Mouse (Mus musculus): ENCODE data around the gene Sptssa. TPM values are rescaled to one million over a fixed set of nuclear protein-coding genes. Genes with fewer than 3 reads are reported as not detected.
"Not testable (repeated sequence)": the region's sequence is repeated elsewhere in the genome, so short reads cannot be mapped to it uniquely, and the experiment has no call there.

Sptssa gene
- 10 to 100 TPM; 25.5 to 30.0 TPM for total RNA-seq (2021)

DNA sequence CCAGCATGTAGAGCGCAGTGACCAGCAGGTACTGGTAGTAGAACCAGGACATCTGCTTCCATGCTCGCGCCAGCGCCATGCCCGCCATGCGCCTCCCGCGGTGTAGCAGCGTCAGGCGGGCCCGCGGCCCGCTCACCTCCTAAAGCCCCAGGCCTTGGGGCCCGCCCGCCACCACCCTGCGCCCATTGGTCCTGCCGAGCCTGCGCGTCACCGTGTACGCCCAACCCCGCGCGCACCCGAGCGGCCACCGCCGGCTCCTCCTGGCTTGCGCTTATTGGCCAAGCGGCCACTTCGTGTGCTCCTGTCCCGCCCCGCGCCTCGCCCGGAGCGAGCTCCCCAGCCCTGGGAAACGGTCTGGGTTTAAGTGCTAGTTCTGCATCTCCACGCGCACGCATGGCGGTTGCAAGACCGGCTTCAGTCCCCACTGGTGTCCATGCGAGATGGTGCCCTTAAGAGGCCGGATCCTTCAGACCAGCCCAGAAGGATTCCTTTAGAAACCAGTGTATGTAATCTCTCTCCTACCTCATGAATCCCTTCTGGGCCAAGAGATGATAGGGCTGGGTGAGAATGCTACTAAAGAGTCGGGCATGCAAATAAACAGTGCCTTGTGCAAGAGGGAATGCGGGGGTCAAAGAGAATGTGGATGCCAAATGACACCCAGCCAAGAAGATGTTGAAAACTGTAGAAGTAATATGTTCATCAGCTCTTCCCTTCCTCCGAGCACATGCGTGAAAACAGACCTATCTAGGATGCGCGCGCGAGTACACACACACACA is at the start of gene Sptssa:
Gene Sptssa, minus strand, starts transcription at position 178 of the 776 bp plus-strand sequence.
- DNase-seq (ENCODE audit: extremely low spot score in 1 of 2, low spot score in 1 of 2) = peak; percentile 86 to 91

GRCm38 (mm10) chr12:54699394-54699793 is 43.0 kb upstream of the Sptssa start:
- DNase-seq (ENCODE audit: extremely low spot score in 1 of 2, low spot score in 1 of 2) = no peak

DNA sequence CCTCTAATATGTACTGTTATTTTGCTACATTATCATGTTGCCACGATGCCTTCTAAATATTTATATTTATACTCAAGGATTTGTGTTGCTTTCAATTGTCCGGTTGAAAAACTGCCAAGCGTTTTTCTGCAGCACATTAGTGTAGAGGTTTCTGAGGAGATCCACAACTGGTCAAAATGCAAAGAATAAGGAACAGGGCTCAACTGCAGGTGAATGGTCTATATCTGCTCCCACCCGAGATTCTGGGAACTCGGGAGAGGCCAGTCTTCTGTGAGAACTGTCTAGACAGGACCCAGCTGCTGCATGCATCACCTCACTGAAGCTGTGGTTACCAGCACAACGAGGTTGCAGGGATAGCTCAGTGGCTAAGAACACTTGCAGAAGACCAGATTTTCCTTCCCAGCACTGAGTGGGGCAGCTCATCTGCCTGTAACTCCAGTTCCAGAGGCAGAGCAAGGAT is 41.4 kb upstream of the Sptssa start:
- DNase-seq (ENCODE audit: extremely low spot score in 1 of 2, low spot score in 1 of 2) = no peak

DNA sequence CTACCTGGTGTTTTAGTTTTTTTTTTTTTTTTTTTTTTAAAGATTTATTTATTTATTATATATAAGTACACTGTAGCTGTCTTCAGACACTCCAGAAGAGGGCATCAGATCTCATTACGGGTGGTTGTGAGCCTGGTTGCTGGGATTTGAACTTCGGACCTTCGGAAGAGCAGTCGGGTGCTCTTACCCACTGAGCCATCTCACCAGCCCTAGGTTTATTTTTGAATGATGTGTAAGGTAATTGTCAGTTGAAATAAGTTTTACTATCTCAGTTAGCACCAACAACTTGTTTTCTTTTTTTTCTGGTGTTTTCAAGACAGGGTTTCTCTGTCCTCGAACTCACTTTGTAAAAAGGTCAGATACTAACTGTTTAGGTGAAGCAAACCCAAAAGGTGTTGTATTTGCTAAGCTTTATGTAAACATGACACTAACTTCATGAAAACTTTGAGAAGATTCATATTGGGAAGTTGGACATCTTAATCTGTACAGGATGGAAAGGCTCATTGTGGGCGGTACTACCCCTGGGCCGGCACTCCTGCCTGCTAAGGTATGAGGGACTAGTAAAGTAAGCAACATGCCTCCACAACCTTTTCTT is 40.7 kb upstream of the Sptssa start:
- DNase-seq (ENCODE audit: extremely low spot score in 1 of 2, low spot score in 1 of 2) = no peak

GRCm38 (mm10) chr12:54696242-54697002 is 40.0 kb upstream of the Sptssa start:
- peak; percentile 77 to 88 for DNase-seq (ENCODE audit: extremely low spot score in 1 of 2, low spot score in 1 of 2)

DNA sequence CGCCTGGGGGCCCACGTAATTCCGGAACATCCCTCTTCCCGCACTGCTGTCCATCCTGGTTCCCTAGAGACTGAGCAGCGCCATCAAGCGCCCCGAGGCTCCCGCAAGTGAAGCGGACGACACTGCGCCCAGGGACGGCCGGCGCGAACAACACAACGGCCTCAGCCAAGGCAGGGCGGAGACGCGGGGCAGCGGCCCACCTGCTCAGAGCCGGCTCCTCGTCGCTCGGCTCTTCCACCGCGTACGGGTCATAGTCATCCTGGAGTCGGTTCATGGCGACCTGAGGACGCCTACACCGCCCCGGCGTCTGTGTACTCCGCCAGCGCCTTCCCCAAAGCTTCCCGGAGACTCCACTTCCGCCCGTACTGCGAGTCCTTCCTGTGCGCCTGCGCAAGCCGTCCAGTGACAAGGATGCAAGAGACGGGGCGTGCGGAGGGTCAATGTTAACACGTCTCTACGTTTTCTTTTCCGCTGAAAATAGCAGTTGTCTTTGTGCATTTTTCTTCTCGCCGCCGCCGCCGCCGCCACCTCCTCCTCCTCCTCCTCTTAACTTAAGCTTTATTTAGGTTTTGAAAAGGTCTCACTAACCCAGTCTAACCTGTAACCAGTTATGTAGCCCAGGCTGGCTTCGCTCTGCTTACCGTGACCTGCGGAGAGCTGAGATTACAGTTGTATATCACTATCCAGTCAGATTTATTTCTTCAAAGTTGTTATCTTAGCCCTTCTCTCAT is 39.3 kb upstream of the Sptssa start, which contains the start of gene Eapp:
Gene Eapp, minus strand, starts transcription at position 387 of the 731 bp plus-strand sequence.
- peak; percentile 86 to 89 for DNase-seq (ENCODE audit: extremely low spot score in 1 of 2, low spot score in 1 of 2)

DNA sequence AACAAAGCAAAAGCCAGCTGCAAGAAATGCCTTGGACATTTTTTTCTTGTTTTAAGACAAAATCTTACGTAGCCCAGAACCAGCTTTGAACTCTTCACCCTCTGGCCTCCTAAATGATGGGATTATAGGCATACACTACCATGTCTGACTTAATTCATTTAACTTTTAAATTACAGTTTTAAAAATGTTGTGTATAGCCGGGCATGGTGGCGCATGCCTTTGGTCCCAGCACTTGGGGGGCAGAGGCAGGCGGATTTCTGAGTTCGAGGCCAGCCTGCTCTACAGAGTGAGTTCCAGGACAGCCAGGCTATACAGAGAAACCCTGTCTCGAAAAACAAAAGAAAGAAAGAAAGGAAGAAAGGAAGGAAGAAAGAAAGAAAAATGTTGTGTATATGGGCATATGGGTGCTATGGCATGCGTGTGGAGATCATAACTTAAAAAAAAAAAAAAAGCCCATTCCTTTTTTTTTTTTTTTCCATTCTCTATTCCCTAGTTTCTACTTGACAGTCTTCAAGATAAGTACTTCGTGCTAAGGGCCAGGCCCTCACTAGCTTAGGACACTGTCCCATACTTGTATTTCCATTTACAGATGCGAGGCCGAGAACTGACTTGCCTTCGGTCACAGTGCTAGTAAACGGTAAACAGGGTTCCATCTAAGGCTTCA is 38.6 kb upstream of the Sptssa start:
- DNase-seq (ENCODE audit: extremely low spot score in 1 of 2, low spot score in 1 of 2) = no peak

DNA sequence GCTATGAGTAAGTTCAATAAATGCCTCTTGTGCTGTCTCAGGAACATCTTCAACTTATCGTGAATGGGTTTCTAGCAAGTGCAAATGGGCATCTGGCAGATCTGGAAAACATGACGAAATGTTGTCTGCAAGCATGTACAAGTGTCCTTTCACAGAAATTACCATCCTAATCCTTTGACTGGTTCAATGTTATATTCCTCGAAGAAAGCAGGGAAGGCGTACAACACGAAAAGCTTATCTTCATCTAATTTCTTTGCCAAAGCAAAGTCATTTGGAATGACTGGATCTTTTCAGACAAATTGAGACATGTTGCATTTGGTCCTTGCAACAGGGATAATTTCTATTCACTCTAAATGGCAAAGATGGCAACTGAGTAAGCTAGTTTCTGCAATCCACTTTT is 32.7 kb upstream of the Sptssa start:
- DNase-seq (ENCODE audit: extremely low spot score in 1 of 2, low spot score in 1 of 2) = no peak

DNA sequence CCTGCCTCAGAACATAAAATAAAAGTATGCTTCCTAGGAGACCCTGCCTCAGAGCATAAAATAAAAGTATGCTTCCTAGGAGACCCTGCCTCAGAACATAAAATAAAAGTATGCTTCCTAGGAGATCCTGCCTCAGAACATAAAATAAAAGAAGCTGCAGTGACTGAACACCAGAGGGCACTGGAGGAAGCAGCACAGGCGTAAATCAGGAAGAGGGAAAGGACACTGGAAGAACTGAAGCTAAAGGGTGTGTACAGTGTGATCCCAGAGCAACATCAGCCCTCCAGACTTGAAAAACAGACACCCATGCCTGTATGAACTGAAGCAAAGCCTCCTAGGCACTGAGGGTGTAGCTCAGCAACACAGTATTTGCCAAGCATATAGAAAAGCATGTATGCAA is 26.8 kb upstream of the Sptssa start:
- no peak for DNase-seq (ENCODE audit: extremely low spot score in 1 of 2, low spot score in 1 of 2)

DNA sequence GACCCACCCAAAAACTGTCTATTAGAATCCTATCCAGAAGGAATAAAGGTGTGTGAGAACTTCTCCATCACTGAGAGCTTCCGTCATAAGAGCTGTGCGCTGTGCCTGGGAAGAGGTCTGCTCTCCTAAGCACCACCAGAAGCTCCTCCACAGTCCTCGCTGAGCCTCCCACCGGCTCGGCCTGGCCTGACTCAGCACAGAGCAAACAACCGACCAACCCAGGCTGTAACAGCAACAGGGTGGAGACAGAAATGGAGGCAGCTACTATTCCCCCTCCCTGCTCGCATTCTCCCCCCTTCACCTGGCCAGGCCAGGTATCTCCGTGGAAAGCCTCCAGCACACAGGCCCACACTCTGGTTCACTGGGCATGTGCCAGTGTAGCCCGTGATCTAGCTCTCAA is 20.3 kb upstream of the Sptssa start:
- DNase-seq (ENCODE audit: extremely low spot score in 1 of 2, low spot score in 1 of 2) = no peak

GRCm38 (mm10) chr12:54675396-54675795 is 19.0 kb upstream of the Sptssa start:
- no peak for DNase-seq (ENCODE audit: extremely low spot score in 1 of 2, low spot score in 1 of 2)

DNA sequence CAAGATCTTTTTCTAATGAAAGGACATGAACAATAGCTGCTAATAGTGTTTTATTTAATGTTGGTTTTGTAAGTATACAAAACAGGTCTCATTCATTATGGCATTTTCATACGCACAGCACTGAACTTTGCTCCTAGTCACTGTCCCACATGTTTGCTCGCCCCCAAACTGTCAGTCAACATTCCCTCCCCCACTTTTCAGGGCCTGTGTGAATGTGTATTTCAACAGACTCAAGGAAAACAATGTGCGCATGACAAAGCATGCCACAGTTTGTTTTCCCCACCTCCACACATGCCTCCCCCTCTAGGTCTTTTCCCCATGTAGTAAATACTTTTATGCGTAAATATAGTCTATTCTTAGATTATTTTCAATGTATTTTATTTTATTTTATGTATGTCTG is 14.9 kb upstream of the Sptssa start:
- DNase-seq (ENCODE audit: extremely low spot score in 1 of 2, low spot score in 1 of 2) = no peak

DNA sequence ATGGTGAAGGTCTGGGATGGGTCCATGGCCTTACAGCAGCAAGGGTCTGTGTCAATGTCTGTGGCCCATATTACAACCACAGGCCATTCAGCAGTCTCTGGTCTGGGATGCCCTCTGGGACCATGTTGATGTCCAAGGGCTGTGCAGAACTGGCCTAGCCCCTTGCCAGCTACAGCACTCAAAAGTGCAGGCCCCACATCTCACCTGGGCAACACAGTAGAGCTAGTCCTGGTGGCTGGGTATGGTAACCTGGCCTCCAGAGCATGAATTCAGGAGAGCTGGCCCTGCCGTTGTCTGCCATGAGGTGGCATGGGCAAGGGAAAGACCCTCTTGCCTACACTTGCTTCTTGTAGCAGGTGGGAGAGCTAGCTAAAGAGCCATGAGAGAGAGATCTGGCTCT is 11.8 kb upstream of the Sptssa start:
- DNase-seq (ENCODE audit: extremely low spot score in 1 of 2, low spot score in 1 of 2) = no peak

DNA sequence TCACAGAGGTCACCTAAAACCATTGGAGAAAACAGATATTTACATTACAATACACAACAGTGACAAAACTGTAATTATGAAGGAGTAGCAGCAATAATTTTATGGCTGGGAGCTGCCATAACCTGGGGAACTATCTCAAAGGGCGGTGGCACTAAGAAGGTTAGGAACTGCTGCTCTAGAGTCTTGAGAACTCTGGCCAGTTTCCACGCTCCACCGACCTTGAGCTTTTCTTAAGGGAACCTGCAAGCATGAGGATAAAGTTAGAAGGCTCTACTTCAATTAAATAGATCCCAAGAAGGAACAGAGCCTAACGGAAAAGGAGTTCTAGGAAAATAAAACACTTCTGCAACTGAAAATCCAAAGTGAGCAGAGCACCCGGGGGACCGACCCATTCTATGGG is 9.2 kb upstream of the Sptssa start:
- no peak for DNase-seq (ENCODE audit: extremely low spot score in 1 of 2, low spot score in 1 of 2)

DNA sequence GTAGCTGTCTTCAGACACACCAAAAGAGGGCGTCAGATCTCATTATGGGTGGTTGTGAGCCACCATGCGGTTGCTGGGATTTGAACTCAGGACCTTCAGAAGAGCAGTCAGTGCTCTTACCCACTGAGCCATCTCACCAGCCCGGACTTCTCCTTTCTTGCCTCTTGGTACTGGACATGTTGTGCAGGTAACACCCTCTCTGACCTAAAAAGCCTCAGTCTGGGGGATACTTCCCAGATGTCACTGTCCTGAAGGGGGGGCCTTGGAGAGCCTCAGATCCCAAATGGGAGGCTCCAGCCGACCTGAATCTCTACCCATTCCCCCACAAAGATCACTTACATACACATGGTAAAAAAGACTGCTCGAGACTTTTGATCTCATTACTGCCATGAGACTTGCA is 5.1 kb upstream of the Sptssa start:
- DNase-seq (ENCODE audit: extremely low spot score in 1 of 2, low spot score in 1 of 2) = not testable (repeated sequence)

GRCm38 (mm10) chr12:54659901-54660300 is 3.5 kb upstream of the Sptssa start:
- no peak for DNase-seq (ENCODE audit: extremely low spot score in 1 of 2, low spot score in 1 of 2)

GRCm38 (mm10) chr12:54658425-54659092 is 2.2 kb upstream of the Sptssa start:
- DNase-seq (ENCODE audit: extremely low spot score in 1 of 2, low spot score in 1 of 2) = no peak

- no peak for DNase-seq (ENCODE audit: extremely low spot score in 1 of 2, low spot score in 1 of 2)
These were observed 1.6 kb upstream of the Sptssa start for GRCm38 (mm10) chr12:54657951-54658350.

GRCm38 (mm10) chr12:54657226-54657625 is 853 bp upstream of the Sptssa start:
- no peak for DNase-seq (ENCODE audit: extremely low spot score in 1 of 2, low spot score in 1 of 2)

DNA sequence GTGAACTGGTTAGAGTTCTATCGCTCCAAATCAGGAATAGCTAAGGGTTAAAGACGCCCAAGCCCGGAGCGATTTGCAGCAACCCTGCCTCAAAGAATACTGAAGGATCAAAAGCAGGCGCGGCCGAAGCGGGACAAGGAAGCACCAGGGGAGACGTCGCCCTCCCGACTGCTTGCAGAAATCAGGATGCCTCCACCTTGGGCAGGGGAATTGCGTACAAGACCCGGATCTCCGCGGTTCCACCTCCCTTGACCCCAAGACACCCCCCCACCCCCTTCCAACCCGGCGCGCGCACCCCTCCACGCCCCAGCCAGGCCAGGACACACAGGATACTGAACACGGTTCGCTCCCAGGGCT is 356 bp downstream of the Sptssa start:
- no peak for DNase-seq (ENCODE audit: extremely low spot score in 1 of 2, low spot score in 1 of 2)
